ENCODE assay signal across 8 mouse cellular contexts in the genomic region with DNA sequence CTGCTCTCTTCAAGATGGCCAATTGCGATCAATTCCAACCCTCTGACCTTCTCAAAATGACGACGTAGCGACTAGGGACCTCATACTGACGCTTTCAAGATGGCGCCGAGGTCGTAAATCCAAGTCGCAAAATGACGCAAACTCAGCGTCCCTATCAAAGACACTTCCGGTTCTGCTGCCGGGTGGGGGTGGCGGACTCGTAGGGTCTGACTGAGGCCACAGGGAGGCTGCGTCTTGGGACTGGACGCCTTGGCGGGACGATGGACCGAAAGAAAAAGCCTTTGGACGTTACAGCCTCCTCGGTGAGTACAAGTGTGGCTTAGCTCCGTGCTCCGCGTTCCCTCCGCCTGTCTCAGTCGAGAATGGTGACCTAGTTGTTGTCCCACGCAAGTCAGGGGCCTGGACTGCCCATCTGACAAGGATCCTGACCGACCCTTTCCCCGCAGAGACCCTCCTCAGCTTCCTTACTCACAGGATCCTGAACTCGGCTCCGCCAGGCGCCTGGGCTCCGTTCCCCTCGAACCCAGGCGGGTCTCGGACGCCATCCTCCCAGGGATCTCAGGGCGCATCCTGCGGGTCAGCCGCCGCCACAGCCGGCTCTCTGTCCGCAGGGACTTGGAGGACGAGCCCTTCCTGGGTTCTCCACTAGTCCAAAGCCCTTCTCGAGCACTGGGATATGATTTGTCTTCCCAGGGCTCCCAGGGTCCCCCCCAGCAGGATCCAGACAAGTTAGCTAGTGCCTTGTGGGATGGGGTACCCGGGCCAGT. TPM values are rescaled to one million over a fixed set of nuclear protein-coding genes. Genes with fewer than 3 reads are reported as not detected.
DNase-seq lines count a peak whose midpoint lies in the region; ATAC-seq and TF ChIP-seq lines count a peak whose summit lies in the region.

Gene Ccdc174 (plus strand): TSS at position 169 of the 767 bp plus-strand sequence.

- H3K36me3 ChIP-seq in embryonic facial prominence, embryonic 15.5 days: peaks cover 16% of the 10 kb centered on the region
- peaks cover 20% of the 10 kb centered on the region for H3K36me3 ChIP-seq in limb, embryonic 14.5 days (ENCODE audit: control insufficient read depth, insufficient read depth, low read length)
- H3K36me3 ChIP-seq in midbrain, postnatal 0 days (ENCODE audit: insufficient read depth, low read length): peaks cover 10% of the 10 kb centered on the region

- peaks cover 4% of the 10 kb centered on the region; the same call in 1 of the 2 replicates for H3K27me3 ChIP-seq in embryonic facial prominence, embryonic 15.5 days
- H3K27me3 ChIP-seq in limb, embryonic 14.5 days (ENCODE audit: control insufficient read depth, insufficient read depth, low read length): no peaks in the 10 kb centered on the region
- no peaks in the 10 kb centered on the region for H3K27me3 ChIP-seq in midbrain, postnatal 0 days (ENCODE audit: insufficient read depth, low read length)

- peak within 1 kb of the TSS; percentile 90 for H3K9ac ChIP-seq in embryonic facial prominence, embryonic 15.5 days
- peak within 1 kb of the TSS; percentile 77 for H3K9ac ChIP-seq in limb, embryonic 14.5 days (ENCODE audit: low read depth, low read length, severe bottlenecking)
- peak within 1 kb of the TSS; percentile 80 for H3K9ac ChIP-seq in midbrain, postnatal 0 days (replicated peaks; ENCODE audit: low read length, poor library complexity, severe bottlenecking)

- no peaks in the 10 kb centered on the region for H3K9me3 ChIP-seq in embryonic facial prominence, embryonic 15.5 days (replicated peaks)
- H3K9me3 ChIP-seq in limb, embryonic 14.5 days (ENCODE audit: control insufficient read depth, low read length): no peaks in the 10 kb centered on the region
- no peaks in the 10 kb centered on the region for H3K9me3 ChIP-seq in midbrain, postnatal 0 days (ENCODE audit: low read length)

- no peaks in the 10 kb centered on the region for H3K4me1 ChIP-seq in bone marrow, adult 2 months (ENCODE audit: control insufficient read depth, insufficient read depth, low read length)
- peaks cover 7% of the 10 kb centered on the region; the same call in 1 of the 2 replicates for H3K4me1 ChIP-seq in embryonic facial prominence, embryonic 15.5 days
- H3K4me1 ChIP-seq in limb, embryonic 14.5 days (ENCODE audit: control insufficient read depth, insufficient read depth, low read length): peaks cover 6% of the 10 kb centered on the region; the same call in 1 of the 2 replicates
- no peaks in the 10 kb centered on the region for H3K4me1 ChIP-seq in midbrain, postnatal 0 days (ENCODE audit: insufficient read depth, low read length)

- DNase-seq in 416B (ENCODE audit: low read depth): peak; percentile 99
- peak; percentile 96 for DNase-seq in heart, adult 8-10 months (ENCODE audit: low spot score)
- peak; percentile 97 for DNase-seq in kidney, adult 9 months
- DNase-seq in limb, embryonic 14.5 days (ENCODE audit: low spot score): peak; percentile 98
- DNase-seq in midbrain, postnatal 0 days (ENCODE audit: low spot score): peak; percentile 99
- peak; percentile 76 to 86 for DNase-seq in spleen, postnatal 14 days (ENCODE audit: low spot score in 2 of 2)

- H3K27ac ChIP-seq in bone marrow, adult 2 months (ENCODE audit: control insufficient read depth, insufficient read depth, low read depth, low read length, poor library complexity): no peak within 1 kb of the TSS
- H3K27ac ChIP-seq in embryonic facial prominence, embryonic 15.5 days (replicated peaks): 0 out of 2 replicates have a peak within 1 kb of the TSS, but pooled peaks have one; percentile 31
- H3K27ac ChIP-seq in limb, embryonic 14.5 days (replicated peaks; ENCODE audit: low read depth, low read length): 0 out of 2 replicates have a peak within 1 kb of the TSS, but pooled peaks have one; percentile 46
- peak within 1 kb of the TSS; percentile 75 for H3K27ac ChIP-seq in midbrain, postnatal 0 days (ENCODE audit: low read depth, low read length)

- ATAC-seq in embryonic facial prominence, embryonic 15.5 days (ENCODE audit: insufficient number of reproducible peaks, low FRiP score, low TSS enrichment, low read depth): peak; percentile 93
- peak; percentile 96 for ATAC-seq in limb, embryonic 14.5 days (ENCODE audit: low FRiP score, low read depth)
- ATAC-seq in midbrain, postnatal 0 days (ENCODE audit: low FRiP score): peak; percentile 93

- peak within 1 kb of the TSS; percentile 79 for H3K4me3 ChIP-seq in bone marrow, adult 2 months (replicated peaks; ENCODE audit: control insufficient read depth, low read depth, low read length)
- H3K4me3 ChIP-seq in embryonic facial prominence, embryonic 15.5 days (replicated peaks): peak within 1 kb of the TSS; percentile 91
- peak within 1 kb of the TSS; percentile 78 for H3K4me3 ChIP-seq in limb, embryonic 14.5 days (replicated peaks; ENCODE audit: low read length)
- peak within 1 kb of the TSS; percentile 73 for H3K4me3 ChIP-seq in midbrain, postnatal 0 days (ENCODE audit: low read depth, low read length)

- peak; percentile 92 for TF ChIP-seq POLR2A in bone marrow, adult 2 months (IDR thresholded peaks at IDR 0.05; ENCODE audit: borderline replicate concordance, control insufficient read depth, low read depth, low read length)
- TF ChIP-seq POLR2A in limb, embryonic 14.5 days (IDR thresholded peaks at IDR 0.05; ENCODE audit: borderline replicate concordance, extremely low read depth, insufficient read depth, insufficient read length): peak; percentile 60; the same call in 1 of the 2 replicates

- WGBS in bone marrow, adult 2 months: under 1% methylated on average over 47 of the region's 47 CpGs
- whole genome bisulfite sequencing in embryonic facial prominence, embryonic 15.5 days: under 1% methylated on average over 47 of the region's 47 CpGs
- WGBS in limb, embryonic 14.5 days: under 1% methylated on average over 47 of the region's 47 CpGs
- under 1% methylated on average over 47 of the region's 47 CpGs for WGBS in midbrain, postnatal 0 days

- no peak for TF ChIP-seq CTCF in bone marrow, adult 2 months (IDR thresholded peaks at IDR 0.05; ENCODE audit: control insufficient read depth, insufficient read depth, low read length)
- TF ChIP-seq CTCF in midbrain, postnatal 0 days (IDR thresholded peaks at IDR 0.05): peak; percentile 13; the same call in 1 of the 2 replicates

- peak within 1 kb of the TSS; percentile 84 for H3K4me2 ChIP-seq in embryonic facial prominence, embryonic 15.5 days (replicated peaks)
- H3K4me2 ChIP-seq in limb, embryonic 14.5 days (replicated peaks; ENCODE audit: low read depth, low read length, severe bottlenecking): peak within 1 kb of the TSS; percentile 63
- peak within 1 kb of the TSS; percentile 82 for H3K4me2 ChIP-seq in midbrain, postnatal 0 days (ENCODE audit: low read depth, low read length, poor library complexity, severe bottlenecking)

RNA-seq across cellular contexts. Expression of gene Ccdc174, which starts in this region (rescaled TPM):
- polyA plus RNA-seq in bone marrow, adult 2 months (2011; ENCODE audit: insufficient read depth, insufficient read length, low replicate concordance, missing spikeins): 25.3 and 25.8 TPM in 2 replicates
- 31.8 and 35.1 TPM in 2 replicates for polyA plus RNA-seq in embryonic facial prominence, embryonic 15.5 days (2015; fragmentation: Nextera tagmentation; extraction: Ambion mirVana)
- total RNA-seq in heart, adult 8-10 months (2022): 10 to 100 TPM in 2 of 4 experiments, 1 to 10 TPM in 2; 6.9 to 14.2 (median 9.4) TPM
- polyA plus RNA-seq in limb, embryonic 14.5 days (2012; rRNA removed): 11.0 and 16.7 TPM in 2 replicates
- 28.9 and 35.4 TPM in 2 replicates for polyA plus RNA-seq in limb, embryonic 14.5 days (2014; fragmentation: Nextera tagmentation; extraction: Ambion mirVana)
- total RNA-seq in midbrain, postnatal 0 days (2014; rRNA removed): 12.5 and 14.8 TPM in 2 replicates
- 33.6 and 43.9 TPM in 2 replicates for polyA plus RNA-seq in midbrain, postnatal 0 days (2015; fragmentation: Nextera tagmentation; extraction: Ambion mirVana)
